17 mouse cellular contexts compared by ENCODE assay signal in the genomic region with DNA sequence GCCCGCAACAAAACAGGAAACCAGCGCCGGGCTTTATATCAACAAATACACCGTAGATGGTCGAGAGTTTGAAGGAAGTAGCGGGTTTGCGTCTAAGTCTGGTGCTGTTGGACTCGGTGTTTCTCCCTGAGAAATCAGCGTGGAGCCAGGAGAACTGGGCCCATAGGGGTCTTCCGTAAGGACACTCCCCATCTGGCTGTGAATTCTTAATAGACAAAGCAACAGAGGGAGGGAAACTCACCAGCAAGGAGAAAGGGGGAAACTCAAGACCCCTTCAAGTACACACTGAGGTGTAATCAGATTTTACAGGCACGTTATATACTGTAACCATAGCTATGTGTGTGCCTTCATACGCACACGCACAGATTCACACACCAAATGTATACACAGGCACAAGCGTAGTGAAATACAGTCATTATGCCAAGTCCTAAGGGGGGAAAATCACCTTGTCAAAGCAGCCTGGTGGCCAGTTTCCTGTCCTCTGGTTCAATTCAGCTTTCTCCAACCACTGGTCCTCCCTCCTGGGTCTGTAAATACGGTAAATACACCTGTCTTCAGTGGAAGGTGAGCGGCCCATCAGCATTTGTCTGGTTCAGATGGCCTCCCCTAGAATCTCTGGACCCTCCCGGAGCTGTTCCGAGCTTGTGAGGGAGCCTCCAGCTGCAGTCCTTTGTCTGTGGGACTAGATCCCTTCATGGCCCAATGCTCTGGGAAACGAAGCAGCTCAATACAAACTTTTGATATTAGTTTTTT. TPM values are rescaled to one million over a fixed set of nuclear protein-coding genes. Genes with fewer than 3 reads are reported as not detected.
A peak's percentile ranks its signal among the peaks of the same experiment; 100 is the strongest.
DNase-seq lines count a peak whose midpoint lies in the region; ATAC-seq lines count a peak whose summit lies in the region.
"Had no signal": no experiment of that assay in that cellular context is flagged by ENCODE, and none has a peak within 500 bp of the region (broad histone marks: within the 10 kb centered on the region; RNA-seq: fewer than 3 reads in every experiment).

No protein-coding gene starts in this region.

- H3K9ac ChIP-seq in hindbrain, embryonic 11.5 days (ENCODE audit: low read depth, low read length): no peak overlapping the region
- H3K9ac ChIP-seq in hindbrain, embryonic 12.5 days: no peak overlapping the region
- peak overlapping the region; percentile 93 for H3K9ac ChIP-seq in limb, embryonic 11.5 days (ENCODE audit: low read length)
- H3K9ac ChIP-seq: liver, embryonic 13.5 days; stomach, embryonic 15.5 days had no signal

- ATAC-seq in hindbrain, embryonic 11.5 days (ENCODE audit: low FRiP score): no peak
- ATAC-seq in hindbrain, embryonic 12.5 days (ENCODE audit: low FRiP score): no peak
- ATAC-seq in limb, embryonic 11.5 days (ENCODE audit: insufficient number of reproducible peaks, low FRiP score, low TSS enrichment, low read depth): no peak
- ATAC-seq: inflammation-experienced regulatory T-cells, adult 6 months; lung, postnatal 0 days had no signal

- no peaks in the 10 kb centered on the region; the same call in 1 of the 2 replicates for H3K4me1 ChIP-seq in hindbrain, embryonic 11.5 days (replicated peaks; ENCODE audit: control insufficient read depth, insufficient read depth, low read length)
- H3K4me1 ChIP-seq in hindbrain, embryonic 12.5 days: no peaks in the 10 kb centered on the region
- peaks cover 15% of the 10 kb centered on the region; the same call in 1 of the 2 replicates for H3K4me1 ChIP-seq in limb, embryonic 11.5 days (ENCODE audit: control insufficient read depth, insufficient read depth, low read length)
- H3K4me1 ChIP-seq: stomach, embryonic 15.5 days had no signal

- no peak overlapping the region for H3K27ac ChIP-seq in hindbrain, embryonic 11.5 days (ENCODE audit: low read depth, low read length)
- no peak overlapping the region for H3K27ac ChIP-seq in hindbrain, embryonic 12.5 days
- peak overlapping the region; percentile 32 for H3K27ac ChIP-seq in limb, embryonic 11.5 days (replicated peaks; ENCODE audit: low read depth, low read length)
- H3K27ac ChIP-seq: liver, embryonic 13.5 days; stomach, embryonic 15.5 days had no signal

- DNase-seq in hindbrain, embryonic 11.5 days (ENCODE audit: low spot score): peak; percentile 67
- peak; percentile 7 for DNase-seq in thymus, postnatal 0 days (ENCODE audit: low spot score)
- no peak for DNase-seq in thymus, postnatal 36 days
- peak; percentile 71 for DNase-seq in limb, embryonic 11.5 days (ENCODE audit: low spot score)
- no peak for DNase-seq in cerebellum, postnatal 36 days
- no peak for DNase-seq in left cerebral cortex, postnatal 10 days (ENCODE audit: extremely low spot score in 1 of 2, low spot score in 2 of 2)
- DNase-seq: adrenal gland, postnatal 36 days; cerebellum, postnatal 25 days; heart, postnatal 14 days; liver, embryonic 13.5 days had no signal

- H3K27me3 ChIP-seq in hindbrain, embryonic 11.5 days (ENCODE audit: control insufficient read depth, insufficient read depth, low read length): peaks cover 96% of the 10 kb centered on the region
- H3K27me3 ChIP-seq in hindbrain, embryonic 12.5 days: peaks cover 97% of the 10 kb centered on the region
- H3K27me3 ChIP-seq in limb, embryonic 11.5 days (ENCODE audit: control insufficient read depth, insufficient read depth, low read length): peaks cover 68% of the 10 kb centered on the region

- H3K4me3 ChIP-seq in hindbrain, embryonic 11.5 days (ENCODE audit: low read depth, low read length): no peak overlapping the region
- H3K4me3 ChIP-seq in hindbrain, embryonic 12.5 days: no peak overlapping the region
- peak overlapping the region; percentile 69 for H3K4me3 ChIP-seq in limb, embryonic 11.5 days (ENCODE audit: low read depth, low read length)
- H3K4me3 ChIP-seq: liver, embryonic 13.5 days; stomach, embryonic 15.5 days had no signal

- H3K9me3 ChIP-seq in hindbrain, embryonic 11.5 days (ENCODE audit: control insufficient read depth, low read length): no peaks in the 10 kb centered on the region
- no peaks in the 10 kb centered on the region for H3K9me3 ChIP-seq in hindbrain, embryonic 12.5 days (replicated peaks)
- H3K9me3 ChIP-seq in limb, embryonic 11.5 days (ENCODE audit: control insufficient read depth, low read length): no peaks in the 10 kb centered on the region
- H3K9me3 ChIP-seq: liver, embryonic 13.5 days; stomach, embryonic 15.5 days had no signal

- intact Hi-C loops in left cerebral cortex, postnatal 10 days (cut with DNase I): loop anchor here (10.0 kb wide), 1 partner anchor 49 kb away; a partner anchor contains a TSS

- under 1% methylated on average over 19 of the region's 19 CpGs for WGBS in hindbrain, embryonic 11.5 days
- WGBS in hindbrain, embryonic 12.5 days: 2% methylated on average over 19 of the region's 19 CpGs
- WGBS in limb, embryonic 11.5 days: 2% methylated on average over 19 of the region's 19 CpGs

- no peak overlapping the region for H3K4me2 ChIP-seq in hindbrain, embryonic 11.5 days (replicated peaks; ENCODE audit: low read depth, low read length)
- H3K4me2 ChIP-seq in hindbrain, embryonic 12.5 days (replicated peaks): no peak overlapping the region
- peak overlapping the region; percentile 62 for H3K4me2 ChIP-seq in limb, embryonic 11.5 days (ENCODE audit: low read depth, severe bottlenecking)
- H3K4me2 ChIP-seq: liver, embryonic 13.5 days; stomach, embryonic 15.5 days had no signal

- H3K36me3 ChIP-seq in hindbrain, embryonic 11.5 days (ENCODE audit: control insufficient read depth, insufficient read depth, low read length): no peaks in the 10 kb centered on the region
- no peaks in the 10 kb centered on the region for H3K36me3 ChIP-seq in hindbrain, embryonic 12.5 days
- H3K36me3 ChIP-seq in limb, embryonic 11.5 days (ENCODE audit: control insufficient read depth, insufficient read depth, low read length): no peaks in the 10 kb centered on the region
- H3K36me3 ChIP-seq: G1E; liver, embryonic 13.5 days; stomach, embryonic 15.5 days had no signal

RNA-seq across cellular contexts. Expression of a gene that starts 5.4 kb away (rescaled TPM):
- polyA plus RNA-seq in hindbrain, embryonic 11.5 days (2014; fragmentation: Nextera tagmentation; extraction: Ambion mirVana): not detected in 2 replicates
- polyA plus RNA-seq in hindbrain, embryonic 12.5 days (2016; fragmentation: Nextera tagmentation; extraction: Ambion mirVana): not detected in 2 replicates
- polyA plus RNA-seq in thymus, postnatal 0 days (2015; fragmentation: Nextera tagmentation; extraction: Ambion mirVana): not detected in 2 replicates
- 25.1 and 29.7 TPM in 2 replicates for polyA plus RNA-seq in limb, embryonic 11.5 days (2014; fragmentation: Nextera tagmentation; extraction: Ambion mirVana)
- not detected for total RNA-seq in left cerebral cortex, postnatal 10 days (2021)
- total RNA-seq: adrenal gland, postnatal 36 days; G1E; heart, postnatal 14 days; megakaryocyte-erythroid progenitor cell, adult 5-6 weeks had no signal
- polyA plus RNA-seq: G1E; inflammation-experienced regulatory T-cells, adult 6 months; liver, embryonic 13.5 days; lung, postnatal 0 days; small intestine, adult 2 months; stomach, embryonic 15.5 days had no signal

RNA-seq across cellular contexts. Expression of a gene that starts 20.5 kb away (rescaled TPM):
- polyA plus RNA-seq in hindbrain, embryonic 11.5 days (2014; fragmentation: Nextera tagmentation; extraction: Ambion mirVana): not detected in 2 replicates
- polyA plus RNA-seq in hindbrain, embryonic 12.5 days (2016; fragmentation: Nextera tagmentation; extraction: Ambion mirVana): not detected in 2 replicates
- not detected in 2 replicates for polyA plus RNA-seq in thymus, postnatal 0 days (2015; fragmentation: Nextera tagmentation; extraction: Ambion mirVana)
- 66.3 and 78.0 TPM in 2 replicates for polyA plus RNA-seq in limb, embryonic 11.5 days (2014; fragmentation: Nextera tagmentation; extraction: Ambion mirVana)
- not detected for total RNA-seq in left cerebral cortex, postnatal 10 days (2021)
- total RNA-seq: adrenal gland, postnatal 36 days; G1E; heart, postnatal 14 days; megakaryocyte-erythroid progenitor cell, adult 5-6 weeks had no signal
- polyA plus RNA-seq: G1E; inflammation-experienced regulatory T-cells, adult 6 months; liver, embryonic 13.5 days; lung, postnatal 0 days; small intestine, adult 2 months had no signal

RNA-seq across cellular contexts. Expression of a gene that starts 25.4 kb away (rescaled TPM):
- not detected in 2 replicates for polyA plus RNA-seq in hindbrain, embryonic 11.5 days (2014; fragmentation: Nextera tagmentation; extraction: Ambion mirVana)
- polyA plus RNA-seq in hindbrain, embryonic 12.5 days (2016; fragmentation: Nextera tagmentation; extraction: Ambion mirVana): not detected in 2 replicates
- polyA plus RNA-seq in thymus, postnatal 0 days (2015; fragmentation: Nextera tagmentation; extraction: Ambion mirVana): 0.08 and 0.19 TPM in 2 replicates
- polyA plus RNA-seq in limb, embryonic 11.5 days (2014; fragmentation: Nextera tagmentation; extraction: Ambion mirVana): 274 and 278 TPM in 2 replicates
- total RNA-seq in left cerebral cortex, postnatal 10 days (2021): not detected
- total RNA-seq: heart, postnatal 14 days; megakaryocyte-erythroid progenitor cell, adult 5-6 weeks had no signal
- polyA plus RNA-seq: G1E; inflammation-experienced regulatory T-cells, adult 6 months; lung, postnatal 0 days; small intestine, adult 2 months had no signal

RNA-seq across cellular contexts. Expression of a gene that starts 35.2 kb away (rescaled TPM):
- 0.25 and 1.1 TPM in 2 replicates for polyA plus RNA-seq in hindbrain, embryonic 11.5 days (2014; fragmentation: Nextera tagmentation; extraction: Ambion mirVana)
- polyA plus RNA-seq in hindbrain, embryonic 12.5 days (2016; fragmentation: Nextera tagmentation; extraction: Ambion mirVana): 0.12 TPM in 1 of 2 replicates, not detected in the other
- polyA plus RNA-seq in thymus, postnatal 0 days (2015; fragmentation: Nextera tagmentation; extraction: Ambion mirVana): 0.62 and 0.81 TPM in 2 replicates
- polyA plus RNA-seq in limb, embryonic 11.5 days (2014; fragmentation: Nextera tagmentation; extraction: Ambion mirVana): 86.7 and 90.5 TPM in 2 replicates
- total RNA-seq in left cerebral cortex, postnatal 10 days (2021): not detected
- total RNA-seq: heart, postnatal 14 days had no signal
- polyA plus RNA-seq: G1E; small intestine, adult 2 months had no signal

RNA-seq across cellular contexts. Expression of a gene that starts 44.4 kb away (rescaled TPM):
- 0.34 and 1.9 TPM in 2 replicates for polyA plus RNA-seq in hindbrain, embryonic 11.5 days (2014; fragmentation: Nextera tagmentation; extraction: Ambion mirVana)
- 0.79 and 1.0 TPM in 2 replicates for polyA plus RNA-seq in hindbrain, embryonic 12.5 days (2016; fragmentation: Nextera tagmentation; extraction: Ambion mirVana)
- polyA plus RNA-seq in thymus, postnatal 0 days (2015; fragmentation: Nextera tagmentation; extraction: Ambion mirVana): 0.71 and 1.4 TPM in 2 replicates
- 14.7 and 16.2 TPM in 2 replicates for polyA plus RNA-seq in limb, embryonic 11.5 days (2014; fragmentation: Nextera tagmentation; extraction: Ambion mirVana)
- total RNA-seq in left cerebral cortex, postnatal 10 days (2021): not detected
- polyA plus RNA-seq: inflammation-experienced regulatory T-cells, adult 6 months had no signal

Comparison
In these comparisons a context has a peak if more than half of its experiments do, and no peak if none do; other contexts are left out.
1. DNase-seq: peak in hindbrain, embryonic 11.5 days (single experiment), thymus, postnatal 0 days (single experiment) and limb, embryonic 11.5 days (single experiment); none in thymus, postnatal 36 days (0 of 2), cerebellum, postnatal 36 days (0 of 2) and left cerebral cortex, postnatal 10 days (0 of 2).
2. RNA of a gene that starts 5.4 kb away (polyA plus RNA-seq): 25.1 to 29.7 TPM in limb, embryonic 11.5 days; not detected in thymus, postnatal 0 days, not detected in hindbrain, embryonic 11.5 days and not detected in hindbrain, embryonic 12.5 days; every median in the first group is over 10 times any median in the second.
3. RNA of a gene that starts 20.5 kb away (polyA plus RNA-seq): 66.3 to 78.0 TPM in limb, embryonic 11.5 days; not detected in hindbrain, embryonic 11.5 days, not detected in hindbrain, embryonic 12.5 days and not detected in thymus, postnatal 0 days; every median in the first group is over 10 times any median in the second.
4. RNA of a gene that starts 25.4 kb away (polyA plus RNA-seq): 274 to 278 TPM in limb, embryonic 11.5 days; 0.08 to 0.19 TPM in thymus, postnatal 0 days, not detected in hindbrain, embryonic 11.5 days and not detected in hindbrain, embryonic 12.5 days; every median in the first group is over 100 times any median in the second.